Mouse (Mus musculus) cortical plate, adult 2 months (tissue): ENCODE data around the gene Vstm2l. TPM values are rescaled to one million over a fixed set of nuclear protein-coding genes. Genes with fewer than 3 reads are reported as not detected.

Experiments
- H3K27ac ChIP-seq: fragments of 200-500 bp; 2 replicates; pipeline ENCODE4 v1.5.1; 2012; ENCODE audit warnings: low read length, control low read depth, inconsistent platforms; ENCODE audit not compliant: insufficient read depth
- H3K4me1 ChIP-seq: fragments of 200-500 bp; 2 replicates; pipeline ENCODE4 v1.6.1; 2011; ENCODE audit warnings: low read length; ENCODE audit not compliant: control insufficient read depth, insufficient read depth
- H3K4me3 ChIP-seq: fragments of 200-500 bp; 2 replicates; pipeline ENCODE4 v1.5.1; 2011; ENCODE audit warnings: mild to moderate bottlenecking, low read length, control low read depth; ENCODE audit not compliant: insufficient read depth
- CTCF ChIP-seq: fragments of 200-500 bp; IDR thresholded peaks from 2 replicates; pipeline ENCODE4 v1.5.1; 2011; ENCODE audit warnings: mild to moderate bottlenecking, control low read depth, low read length; ENCODE audit not compliant: insufficient read depth; ENCODE audit errors: extremely low read depth
- POLR2A ChIP-seq: fragments of 200-500 bp; IDR thresholded peaks from 2 replicates; pipeline ENCODE4 v1.6.1; 2011; ENCODE audit warnings: mild to moderate bottlenecking, low read length, control low read depth; ENCODE audit not compliant: insufficient read depth; ENCODE audit errors: extremely low read depth
- polyA plus RNA-seq: library from polyadenylated mRNA; depleted of rRNA; stranded (reverse); fragments of >200 nt; gene quantifications from 2 replicates; pipeline ENCODE4 v1.2.3, GENCODE M21; 2012; rRNA removed

Gene Vstm2l
- polyA plus RNA-seq, 1 experiment: 65.1 TPM

DNA sequence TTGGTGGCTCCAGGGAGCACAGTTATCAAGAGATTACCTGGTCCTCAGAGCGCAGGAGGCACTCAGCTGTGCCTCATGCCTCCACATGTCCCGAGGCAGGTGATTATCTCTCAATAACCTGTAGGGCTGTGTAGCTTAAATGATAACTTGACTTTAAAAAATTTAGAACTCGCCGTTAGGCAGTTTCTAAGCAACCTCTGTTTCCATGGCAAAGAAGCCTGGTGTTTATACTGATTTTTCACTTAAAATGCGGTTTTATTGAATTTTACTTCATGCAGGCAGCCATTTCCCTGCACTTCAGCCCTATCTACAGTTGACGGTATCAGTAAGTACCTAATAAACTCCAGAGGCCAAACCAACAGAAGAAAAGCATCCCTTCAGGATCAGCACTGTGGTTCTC lies 71.8 kb downstream of the Vstm2l start:
- Histone ChIP-seq H3K4me1 (peaks cover 15% of the 10 kb centered on the region), H3K4me3 (no peak overlapping the region), H3K27ac (0 out of 2 replicates have a peak overlapping the region, but pooled peaks have one; percentile 27)
- TF ChIP-seq CTCF (no peak), POLR2A (no peak)

GRCm38 (mm10) chr2:157988416-157989190 lies 74.2 kb downstream of the Vstm2l start:
- Histone ChIP-seq H3K4me3 (no peak overlapping the region), H3K4me1 (peaks cover 15% of the 10 kb centered on the region), H3K27ac (no peak overlapping the region)
- no peak for TF ChIP-seq CTCF
- TF ChIP-seq POLR2A: no peak

DNA sequence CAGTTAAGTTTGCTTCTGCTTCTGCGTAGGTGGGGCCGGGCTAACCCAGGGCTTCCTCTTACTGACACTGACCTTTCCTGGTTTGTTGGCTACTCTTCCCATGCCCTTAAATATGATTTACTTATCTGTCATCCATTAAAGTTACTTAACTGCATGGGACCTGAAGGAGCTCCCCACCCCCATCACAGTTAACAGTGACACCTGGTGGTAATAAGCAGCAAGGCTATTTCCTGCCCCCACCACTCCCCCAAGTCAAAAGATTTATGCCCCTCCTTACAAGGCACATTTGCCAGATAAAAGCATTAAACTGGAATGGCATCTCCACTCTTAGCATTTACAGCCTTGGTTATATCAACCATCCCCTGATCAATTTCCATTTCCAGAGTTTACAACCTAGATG lies 75.5 kb downstream of the Vstm2l start:
- peak; percentile 53 for TF ChIP-seq CTCF
- no peak for TF ChIP-seq POLR2A
- peaks cover 12% of the 10 kb centered on the region for H3K4me1 ChIP-seq
- no peak overlapping the region for H3K27ac ChIP-seq
- no peak overlapping the region for H3K4me3 ChIP-seq

DNA sequence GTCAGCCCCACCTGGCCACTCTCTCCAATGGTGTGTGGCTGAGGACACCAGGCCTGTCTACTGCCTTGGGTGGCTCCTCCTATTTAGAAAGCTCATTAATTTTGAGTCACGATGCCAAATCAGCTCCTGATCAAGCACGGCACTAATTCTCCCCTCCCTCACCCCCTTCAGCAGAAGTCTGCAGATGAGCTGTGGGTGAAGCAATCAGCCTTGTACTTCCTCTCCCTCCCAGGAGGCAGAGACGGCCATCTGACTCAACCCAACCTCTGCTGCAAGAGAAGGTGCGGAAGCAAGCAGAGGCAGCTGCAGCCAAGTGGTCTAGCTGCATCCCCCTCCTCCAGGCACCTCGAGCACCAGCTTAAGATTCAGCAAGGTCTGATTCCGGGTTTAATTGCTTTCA lies 76.6 kb downstream of the Vstm2l start:
- Histone ChIP-seq H3K27ac (no peak overlapping the region), H3K4me1 (peaks cover 6% of the 10 kb centered on the region; the same call in 1 of the 2 replicates), H3K4me3 (no peak overlapping the region)
- TF ChIP-seq POLR2A (no peak), CTCF (no peak)

DNA sequence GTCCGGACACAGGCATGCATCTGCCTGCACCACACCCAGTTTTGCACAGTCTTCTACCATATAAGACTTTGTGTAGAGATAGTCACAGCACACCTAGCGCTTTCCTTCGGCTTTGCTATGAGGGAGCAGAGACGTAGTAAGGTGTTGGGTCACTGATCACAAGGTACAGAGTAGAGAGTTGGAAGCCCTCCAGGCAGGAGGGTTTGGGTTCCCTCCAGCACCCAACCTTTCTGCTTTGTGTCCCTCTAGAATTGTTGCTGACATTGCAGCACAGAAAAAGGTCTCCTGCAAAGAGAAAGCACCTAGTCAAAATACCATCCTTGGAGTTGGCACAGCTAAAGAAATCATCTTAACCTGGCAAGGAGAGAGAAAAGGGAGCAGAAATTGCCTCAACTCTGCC lies 78.0 kb downstream of the Vstm2l start:
- TF ChIP-seq POLR2A: no peak
- TF ChIP-seq CTCF: no peak
- no peak overlapping the region for H3K27ac ChIP-seq
- no peak overlapping the region for H3K4me3 ChIP-seq
- peaks cover 3% of the 10 kb centered on the region; the same call in 1 of the 2 replicates for H3K4me1 ChIP-seq

Other genes starting within 250 kb of the Vstm2l start
- 25.8 and 26.3 TPM in 2 replicates for gene Ctnnbl1, start 177.3 kb upstream of the Vstm2l start, polyA plus RNA-seq
- 17.7 and 18.5 TPM in 2 replicates for gene Tti1, start 113.8 kb downstream of the Vstm2l start, polyA plus RNA-seq
- 15.4 and 17.1 TPM in 2 replicates for gene Rprd1b, start 113.8 kb downstream of the Vstm2l start, polyA plus RNA-seq
- 10.5 and 13.3 TPM in 2 replicates for gene Tgm2, start 231.8 kb downstream of the Vstm2l start, polyA plus RNA-seq